Mouse (Mus musculus): ENCODE data around the gene Acap1.

GRCm38 (mm10) chr11:69867335-69867734, 28.0 kb downstream of the Acap1 start:
- no peak for TF ChIP-seq ZNF384 (IDR thresholded peaks at IDR 0.05; ENCODE audit: low read depth, low read length)
- TF ChIP-seq MAFK (IDR thresholded peaks at IDR 0.05; ENCODE audit: insufficient read depth, low read depth, low read length), result no peak

All from ES-E14 (cell line).